Mouse (Mus musculus) C2C12 (cell line): ENCODE results near the gene Nus1. TPM values are rescaled to one million over a fixed set of nuclear protein-coding genes. Genes with fewer than 3 reads are reported as not detected.

Experiments
- H3K27me3 ChIP-seq: one replicate; pipeline ENCODE4 v1.6.1; 2011; ENCODE audit not compliant: control insufficient read depth, insufficient read depth, insufficient read length
- H3K36me3 ChIP-seq: one replicate; pipeline ENCODE4 v1.6.1; 2011; ENCODE audit not compliant: control insufficient read depth, insufficient read depth
- H3K4me3 ChIP-seq: one replicate; pipeline ENCODE4 v1.5.1; 2011; ENCODE audit warnings: mild to moderate bottlenecking, control low read depth; ENCODE audit not compliant: poor library complexity, insufficient read depth, severe bottlenecking
- H3K79me2 ChIP-seq: one replicate; pipeline ENCODE4 v1.6.1; 2011; ENCODE audit not compliant: control insufficient read depth, insufficient read depth
- H3K79me3 ChIP-seq: one replicate; pipeline ENCODE4 v1.6.1; 2011; ENCODE audit warnings: low read depth, control low read depth
- H3ac ChIP-seq: one replicate; pipeline ENCODE3; 2011; ENCODE audit warnings: low read depth; ENCODE audit not compliant: control insufficient read depth, insufficient read length
- CEBPB ChIP-seq: IDR thresholded peaks from one replicate; pipeline ENCODE4 v1.6.1; 2011; ENCODE audit warnings: low read depth, mild to moderate bottlenecking, control low read depth, moderate library complexity
- CTCF ChIP-seq: IDR thresholded peaks from one replicate; pipeline ENCODE4 v1.5.1; 2011; ENCODE audit not compliant: control insufficient read depth, insufficient read depth, insufficient read length
- FOSL1 ChIP-seq: IDR thresholded peaks from one replicate; pipeline ENCODE4 v1.8.0; 2011; ENCODE audit warnings: mild to moderate bottlenecking, low read length; ENCODE audit not compliant: poor library complexity, insufficient read depth, severe bottlenecking
- MAX ChIP-seq: IDR thresholded peaks from one replicate; pipeline ENCODE4 v1.6.1; 2011; ENCODE audit warnings: mild to moderate bottlenecking, control low read depth
- MYOD1 ChIP-seq: IDR thresholded peaks from one replicate; pipeline ENCODE4 v1.6.1; 2011; ENCODE audit warnings: low read depth; ENCODE audit not compliant: control insufficient read depth, insufficient read length
- MYOG ChIP-seq: IDR thresholded peaks from one replicate; pipeline ENCODE4 v1.6.1; 2011; ENCODE audit not compliant: control insufficient read depth, insufficient read length; ENCODE audit errors: extremely low read depth
- USF1 ChIP-seq: IDR thresholded peaks from one replicate; pipeline ENCODE4 v1.6.1; 2011; ENCODE audit warnings: low read depth, mild to moderate bottlenecking, control low read depth, moderate library complexity
- polyA plus RNA-seq: library from polyadenylated mRNA; unstranded; fragments of >200 nt; fragmentation: generic; extraction: Trizol; gene quantifications from one replicate; pipeline ENCODE4 v1.2.1, GENCODE M21; 2012; ENCODE audit warnings: missing spikeins

The Nus1 gene
- polyA plus RNA-seq, 1 experiment = 16.1 TPM

DNA sequence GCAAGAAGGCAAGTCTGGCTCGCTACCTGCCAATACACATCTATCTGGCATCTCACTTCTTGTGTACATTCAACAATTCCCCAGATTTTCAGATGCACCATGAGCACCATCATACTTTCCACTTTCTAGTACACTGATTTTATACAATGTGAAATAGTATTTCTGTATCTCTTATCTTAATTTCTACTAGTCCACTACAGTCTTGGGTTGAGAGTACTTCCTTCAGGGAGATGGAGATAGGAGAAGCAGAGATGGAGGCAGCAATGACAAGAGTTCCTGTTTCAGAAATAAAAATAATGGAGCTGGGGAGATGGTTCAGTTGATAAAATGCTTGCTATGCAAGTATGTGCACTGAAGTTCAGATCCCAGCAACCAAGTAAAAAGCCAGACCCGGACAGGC is 39.5 kb upstream of the Nus1 start:
- peaks cover 88% of the 10 kb centered on the region for H3K79me2 ChIP-seq
- H3K27me3 ChIP-seq = no peaks in the 10 kb centered on the region
- no peak overlapping the region for H3K4me3 ChIP-seq
- H3K36me3 ChIP-seq = no peaks in the 10 kb centered on the region
- no peak overlapping the region for H3ac ChIP-seq
- peaks cover 67% of the 10 kb centered on the region for H3K79me3 ChIP-seq
- no peak for TF ChIP-seq USF1

DNA sequence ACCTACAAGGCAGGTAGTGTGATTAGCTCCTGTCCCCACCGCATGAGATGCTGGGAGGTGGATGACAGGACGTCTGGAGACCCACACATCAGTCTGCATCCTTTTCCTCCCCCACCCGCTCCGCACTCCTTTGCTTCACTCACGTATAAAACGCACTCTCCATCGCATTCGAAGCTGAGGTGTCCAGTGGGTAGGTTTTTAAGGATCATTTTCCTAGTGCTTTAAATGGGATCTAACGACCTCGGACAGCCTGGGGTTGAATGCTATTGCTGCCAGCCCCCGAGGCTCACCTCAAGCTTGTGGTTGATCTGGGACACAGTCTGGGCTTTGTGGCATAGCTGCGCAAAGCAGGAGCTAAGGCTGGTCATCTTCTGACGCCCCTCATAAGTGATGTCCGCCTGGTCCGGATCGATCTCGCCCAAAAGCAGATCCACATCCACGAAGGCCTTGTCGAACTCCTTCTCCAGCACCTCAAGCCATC is 36.0 kb upstream of the Nus1 start:
- no peaks in the 10 kb centered on the region for H3K36me3 ChIP-seq
- no peaks in the 10 kb centered on the region for H3K27me3 ChIP-seq
- peak overlapping the region; percentile 74 for H3K4me3 ChIP-seq
- H3K79me3 ChIP-seq = peaks cover 44% of the 10 kb centered on the region
- peaks cover 54% of the 10 kb centered on the region for H3K79me2 ChIP-seq
- no peak for TF ChIP-seq MYOG
- H3ac ChIP-seq = peak overlapping the region; percentile 71

DNA sequence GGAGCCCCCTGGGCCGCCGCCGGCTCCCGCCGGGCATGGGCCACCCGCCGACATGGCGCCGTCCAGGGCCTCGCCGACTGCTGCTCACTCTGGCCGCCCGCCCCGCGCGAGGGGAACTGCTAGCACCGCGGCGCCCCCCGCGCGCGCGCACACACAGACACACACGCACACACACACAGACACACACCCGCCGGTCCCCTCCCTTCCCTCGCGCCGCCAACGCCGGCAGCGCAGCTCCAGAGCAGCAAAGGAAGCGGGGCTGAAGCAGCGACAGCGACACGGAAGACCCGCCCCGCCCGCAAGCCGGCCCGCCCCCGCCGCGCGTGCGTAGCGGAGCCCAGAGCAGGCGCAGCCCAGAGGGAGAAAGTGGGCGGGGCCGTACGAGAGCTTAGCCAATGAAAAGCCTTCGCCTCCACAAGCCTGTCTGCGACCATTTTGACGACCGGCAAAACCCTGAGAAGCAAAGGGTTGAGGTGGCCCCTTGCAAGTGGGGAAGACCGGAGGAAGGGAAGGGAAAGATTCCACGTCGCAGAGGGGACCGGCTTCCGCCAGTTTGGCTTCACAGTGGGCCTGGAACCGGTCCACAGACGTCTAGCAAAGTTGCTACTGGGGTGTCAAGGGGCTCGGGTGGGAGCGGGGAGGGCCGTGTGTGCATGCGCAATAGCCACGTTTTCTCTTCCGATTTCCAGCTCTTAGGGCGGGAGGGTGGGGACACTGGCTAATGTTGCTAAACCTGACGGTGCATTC is 35.3 kb upstream of the Nus1 start, which contains the start of gene Gopc:
Gene Gopc (minus strand): TSS at position 280 of the 747 bp plus-strand sequence.
- Histone ChIP-seq H3K4me3 (peak within 1 kb of the TSS; percentile 74), H3K36me3 (no peaks in the 10 kb centered on the region), H3K79me2 (peaks cover 48% of the 10 kb centered on the region), H3K27me3 (no peaks in the 10 kb centered on the region), H3ac (peak within 1 kb of the TSS; percentile 71), H3K79me3 (peaks cover 40% of the 10 kb centered on the region)
- no peak for TF ChIP-seq USF1
- TF ChIP-seq CTCF = no peak
- no peak for TF ChIP-seq MYOD1
- no peak for TF ChIP-seq FOSL1
- TF ChIP-seq MAX = no peak
- no peak for TF ChIP-seq CEBPB
- TF ChIP-seq MYOG = no peak

DNA sequence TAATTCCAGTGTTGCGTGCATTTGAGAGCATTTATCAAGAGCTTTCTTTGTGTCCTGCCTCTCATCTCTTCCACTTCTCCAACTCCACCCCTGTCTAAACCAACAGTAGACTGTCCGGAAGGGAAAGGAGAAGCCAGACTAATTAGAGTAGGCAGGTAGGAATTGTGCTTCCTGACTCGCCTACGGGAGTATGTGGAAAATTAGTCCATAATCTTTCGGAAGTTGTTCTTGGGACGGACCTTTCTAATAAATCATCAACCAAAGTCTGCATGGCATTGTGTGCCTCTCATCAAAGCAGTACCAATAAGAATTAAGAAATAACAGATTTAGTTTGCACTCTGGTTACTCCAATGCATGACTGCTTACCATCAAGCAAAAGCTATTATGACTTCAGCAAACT is 34.3 kb upstream of the Nus1 start:
- H3K4me3 ChIP-seq = no peak overlapping the region

DNA sequence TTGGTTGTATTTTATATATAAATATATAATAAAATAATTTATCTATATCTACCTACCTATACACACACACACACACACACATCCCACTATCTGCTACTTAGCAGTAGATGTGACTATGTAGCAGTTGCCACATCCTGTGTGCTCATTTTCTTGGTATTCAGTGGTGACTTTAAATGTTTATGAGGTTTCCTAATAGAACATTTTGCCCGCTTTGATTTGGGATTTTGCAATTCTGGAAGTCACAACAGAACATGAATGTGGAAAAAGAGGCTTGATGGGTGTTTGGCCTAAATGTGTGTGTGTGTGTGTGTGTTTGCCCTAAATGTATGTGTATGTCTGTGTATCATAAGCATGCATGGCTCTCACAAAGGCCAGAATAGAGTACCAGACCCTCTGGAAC is 33.8 kb upstream of the Nus1 start:
- Histone ChIP-seq H3K79me3 (peaks cover 27% of the 10 kb centered on the region), H3K27me3 (no peaks in the 10 kb centered on the region), H3K36me3 (no peaks in the 10 kb centered on the region), H3K79me2 (peaks cover 33% of the 10 kb centered on the region), H3K4me3 (no peak overlapping the region), H3ac (no peak overlapping the region)
- no peak for TF ChIP-seq CEBPB
- TF ChIP-seq FOSL1 = no peak
- TF ChIP-seq CTCF = no peak
- no peak for TF ChIP-seq MYOD1
- TF ChIP-seq MYOG = no peak
- TF ChIP-seq USF1 = no peak
- no peak for TF ChIP-seq MAX

More for the DNA sequence above, 34.3 kb upstream of the Nus1 start:
- H3K79me3 ChIP-seq = peaks cover 31% of the 10 kb centered on the region
- H3K79me2 ChIP-seq = peaks cover 38% of the 10 kb centered on the region
- H3K27me3 ChIP-seq = no peaks in the 10 kb centered on the region
- TF ChIP-seq CTCF (no peak), MAX (no peak), USF1 (no peak), MYOD1 (no peak), CEBPB (no peak), MYOG (no peak), FOSL1 (no peak)
- peak overlapping the region; percentile 6 for H3ac ChIP-seq
- no peaks in the 10 kb centered on the region for H3K36me3 ChIP-seq

DNA sequence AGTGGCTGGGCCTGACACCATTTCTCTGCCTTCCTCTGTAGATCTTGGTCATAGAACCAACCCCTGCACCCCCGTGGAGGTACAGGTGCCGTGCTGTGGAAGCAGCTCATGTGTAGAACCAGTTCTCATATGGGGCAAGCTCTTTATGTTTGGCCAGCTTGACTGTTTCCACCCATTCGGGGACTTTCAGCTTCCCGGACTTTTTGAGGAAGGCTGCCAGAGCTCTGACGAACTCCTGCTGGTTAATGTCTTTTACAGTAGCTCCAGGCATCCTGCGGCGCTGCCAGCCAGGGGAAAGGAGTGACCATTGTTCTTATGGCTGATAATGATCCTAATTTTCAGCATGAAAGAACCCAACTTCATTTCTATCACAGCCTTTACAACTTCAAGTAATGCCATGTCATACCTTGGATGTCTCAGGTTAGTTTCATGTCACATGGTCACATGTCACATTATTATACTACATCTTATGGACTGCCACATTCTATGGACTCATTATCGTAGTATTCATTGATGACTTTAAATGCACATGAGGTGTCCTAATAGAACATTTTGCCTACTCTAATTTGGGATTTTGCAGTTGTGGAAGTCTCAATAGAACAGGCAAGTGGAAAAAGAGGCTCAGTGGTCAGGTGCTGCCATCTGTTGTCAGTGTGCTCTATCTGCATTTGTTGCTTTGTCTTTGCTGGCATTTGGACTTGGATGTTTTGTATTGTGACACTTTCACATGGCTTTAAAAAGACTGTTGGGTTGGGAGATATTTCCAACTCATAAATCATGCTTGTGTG is 32.3 kb upstream of the Nus1 start:
- Histone ChIP-seq H3K36me3 (no peaks in the 10 kb centered on the region), H3K27me3 (no peaks in the 10 kb centered on the region), H3K79me2 (peaks cover 18% of the 10 kb centered on the region), H3K79me3 (peaks cover 13% of the 10 kb centered on the region), H3ac (no peak overlapping the region), H3K4me3 (no peak overlapping the region)
- TF ChIP-seq CTCF (peak; percentile 82), MYOG (no peak), MYOD1 (no peak), FOSL1 (no peak), USF1 (no peak)
